Mouse (Mus musculus): ENCODE results near the gene Polr3b. TPM values are rescaled to one million over a fixed set of nuclear protein-coding genes. Genes with fewer than 3 reads are reported as not detected.

Gene Polr3b
- 8.5 and 10.6 TPM in 2 replicates for polyA plus RNA-seq (2012; rRNA removed)
- 13.5 and 14.6 TPM in 2 replicates for polyA plus RNA-seq (2014; fragmentation: Nextera tagmentation; extraction: Ambion mirVana)

GRCm38 (mm10) chr10:84621826-84622790 lies at the start of gene Polr3b:
Gene Polr3b (plus strand): TSS chr10:84622292.
- peak; percentile 97 for ATAC-seq (ENCODE audit: low FRiP score, low read depth)
- Histone ChIP-seq H3K27ac (replicated peaks; ENCODE audit: low read depth, low read length) (peak within 1 kb of the TSS; percentile 90), H3K4me3 (replicated peaks; ENCODE audit: low read length) (peak within 1 kb of the TSS; percentile 57), H3K9ac (ENCODE audit: low read depth, low read length, severe bottlenecking) (peak within 1 kb of the TSS; percentile 51), H3K36me3 (ENCODE audit: control insufficient read depth, insufficient read depth, low read length) (no peaks in the 10 kb centered on the region), H3K4me2 (replicated peaks; ENCODE audit: low read depth, low read length, severe bottlenecking) (peak within 1 kb of the TSS; percentile 50), H3K27me3 (ENCODE audit: control insufficient read depth, insufficient read depth, low read length) (no peaks in the 10 kb centered on the region), H3K4me1 (ENCODE audit: control insufficient read depth, insufficient read depth, low read length) (peaks cover 6% of the 10 kb centered on the region; the same call in 1 of the 2 replicates), H3K9me3 (ENCODE audit: control insufficient read depth, low read length) (no peaks in the 10 kb centered on the region)
- TF ChIP-seq POLR2A (IDR thresholded peaks at IDR 0.05; ENCODE audit: borderline replicate concordance, extremely low read depth, insufficient read depth, insufficient read length) = peak; percentile 78; the same call in 1 of the 2 replicates
- 6% methylated on average over 53 of the region's 53 CpGs for WGBS
- DNase-seq (ENCODE audit: low spot score) = peak; percentile 94

GRCm38 (mm10) chr10:84573671-84574420 lies 48.2 kb upstream of the Polr3b start:
- ATAC-seq (ENCODE audit: low FRiP score, low read depth) = no peak
- WGBS = 59% methylated on average over 5 of the region's 5 CpGs
- Histone ChIP-seq H3K36me3 (ENCODE audit: control insufficient read depth, insufficient read depth, low read length) (no peaks in the 10 kb centered on the region), H3K4me1 (ENCODE audit: control insufficient read depth, insufficient read depth, low read length) (peaks cover 12% of the 10 kb centered on the region), H3K27ac (replicated peaks; ENCODE audit: low read depth, low read length) (no peak overlapping the region), H3K4me3 (replicated peaks; ENCODE audit: low read length) (no peak overlapping the region), H3K4me2 (replicated peaks; ENCODE audit: low read depth, low read length, severe bottlenecking) (no peak overlapping the region), H3K9ac (ENCODE audit: low read depth, low read length, severe bottlenecking) (no peak overlapping the region), H3K9me3 (ENCODE audit: control insufficient read depth, low read length) (no peaks in the 10 kb centered on the region), H3K27me3 (ENCODE audit: control insufficient read depth, insufficient read depth, low read length) (no peaks in the 10 kb centered on the region)
- no peak for DNase-seq (ENCODE audit: low spot score)
- TF ChIP-seq POLR2A (IDR thresholded peaks at IDR 0.05; ENCODE audit: borderline replicate concordance, extremely low read depth, insufficient read depth, insufficient read length) = no peak

GRCm38 (mm10) chr10:84576029-84576394 lies 46.1 kb upstream of the Polr3b start:
- no peak for TF ChIP-seq POLR2A (IDR thresholded peaks at IDR 0.05; ENCODE audit: borderline replicate concordance, extremely low read depth, insufficient read depth, insufficient read length)
- WGBS = under 1% methylated on average over 14 of the region's 14 CpGs
- no peaks in the 10 kb centered on the region for H3K36me3 ChIP-seq (ENCODE audit: control insufficient read depth, insufficient read depth, low read length)
- ATAC-seq (ENCODE audit: low FRiP score, low read depth) = peak; percentile 78
- no peaks in the 10 kb centered on the region for H3K27me3 ChIP-seq (ENCODE audit: control insufficient read depth, insufficient read depth, low read length)
- H3K27ac ChIP-seq (replicated peaks; ENCODE audit: low read depth, low read length) = no peak overlapping the region
- no peaks in the 10 kb centered on the region for H3K9me3 ChIP-seq (ENCODE audit: control insufficient read depth, low read length)
- DNase-seq (ENCODE audit: low spot score) = no peak
- peak overlapping the region; percentile 89 for H3K4me3 ChIP-seq (replicated peaks; ENCODE audit: low read length)
- peaks cover 12% of the 10 kb centered on the region for H3K4me1 ChIP-seq (ENCODE audit: control insufficient read depth, insufficient read depth, low read length)
- H3K9ac ChIP-seq (ENCODE audit: low read depth, low read length, severe bottlenecking) = peak overlapping the region; percentile 73; the same call in 1 of the 2 replicates
- H3K4me2 ChIP-seq (replicated peaks; ENCODE audit: low read depth, low read length, severe bottlenecking) = peak overlapping the region; percentile 95

GRCm38 (mm10) chr10:84576395-84577070 lies 45.6 kb upstream of the Polr3b start, which contains the start of gene Tcp11l2:
Gene Tcp11l2 (plus strand): TSS chr10:84576626.
- peak; percentile 99 for ATAC-seq (ENCODE audit: low FRiP score, low read depth)

More at GRCm38 (mm10) chr10:84576395-84577070, 45.6 kb upstream of the Polr3b start, which contains the start of gene Tcp11l2:
- peak within 1 kb of the TSS; percentile 95 for H3K4me2 ChIP-seq (replicated peaks; ENCODE audit: low read depth, low read length, severe bottlenecking)
- H3K4me1 ChIP-seq (ENCODE audit: control insufficient read depth, insufficient read depth, low read length) = peaks cover 12% of the 10 kb centered on the region
- no peaks in the 10 kb centered on the region for H3K27me3 ChIP-seq (ENCODE audit: control insufficient read depth, insufficient read depth, low read length)
- no peak for TF ChIP-seq POLR2A (IDR thresholded peaks at IDR 0.05; ENCODE audit: borderline replicate concordance, extremely low read depth, insufficient read depth, insufficient read length)
- H3K36me3 ChIP-seq (ENCODE audit: control insufficient read depth, insufficient read depth, low read length) = no peaks in the 10 kb centered on the region
- H3K4me3 ChIP-seq (replicated peaks; ENCODE audit: low read length) = peak within 1 kb of the TSS; percentile 89
- DNase-seq (ENCODE audit: low spot score) = peak; percentile 95
- H3K9me3 ChIP-seq (ENCODE audit: control insufficient read depth, low read length) = no peaks in the 10 kb centered on the region
- peak within 1 kb of the TSS; percentile 81 for H3K27ac ChIP-seq (replicated peaks; ENCODE audit: low read depth, low read length)
- H3K9ac ChIP-seq (ENCODE audit: low read depth, low read length, severe bottlenecking) = peak within 1 kb of the TSS; percentile 73
- under 1% methylated on average over 46 of the region's 46 CpGs for WGBS
